8 mouse cellular contexts compared by ENCODE assay signal in genomic region chr10:84576395-84577070, GRCm38 (mm10). TPM values are rescaled to one million over a fixed set of nuclear protein-coding genes. Genes with fewer than 3 reads are reported as not detected.
DNase-seq lines count a peak whose midpoint lies in the region; ATAC-seq lines count a peak whose summit lies in the region.

Gene Tcp11l2 (plus strand): TSS chr10:84576626.

- DNase-seq in MEL-GATA-1-ER (ENCODE audit: extremely low read depth, low read depth): peak; percentile 74
- peak; percentile 96 for DNase-seq in cerebellum, adult 8-10 months
- DNase-seq in forelimb bud, embryonic 11.5 days (ENCODE audit: low read depth, low spot score): peak; percentile 95
- peak; percentile 91 for DNase-seq in layer of hippocampus, adult 9-10 months (ENCODE audit: low spot score)
- peak; percentile 75 for DNase-seq in ovary, postnatal 10 days (ENCODE audit: low spot score)
- peak; percentile 88 to 89 for DNase-seq in thymus, postnatal 10 days (ENCODE audit: low spot score in 2 of 2)

- H3K9me3 ChIP-seq in lung, embryonic 16.5 days (ENCODE audit: control insufficient read depth, low read length): no peaks in the 10 kb centered on the region

- H3K4me2 ChIP-seq in lung, embryonic 16.5 days (ENCODE audit: low read depth, low read length): peak within 1 kb of the TSS; percentile 79

- H3K36me3 ChIP-seq in lung, embryonic 16.5 days (ENCODE audit: control insufficient read depth, insufficient read depth, low read length): no peaks in the 10 kb centered on the region

- ATAC-seq in hematopoietic stem cell, adult 5-6 weeks (replicated peaks in 1 of 2; ENCODE audit: insufficient read depth in 1 of 2, low FRiP score in 2 of 2, low TSS enrichment in 1 of 2, low read depth in 1 of 2, poor library complexity in 2 of 2, severe bottlenecking in 2 of 2): peak; percentile 88 to 91
- ATAC-seq in lung, embryonic 16.5 days (ENCODE audit: low read depth): peak; percentile 98

- H3K4me3 ChIP-seq in lung, embryonic 16.5 days (ENCODE audit: low read length): peak within 1 kb of the TSS; percentile 76

- WGBS in lung, embryonic 16.5 days: under 1% methylated on average over 46 of the region's 46 CpGs

- peak within 1 kb of the TSS; percentile 71 for H3K9ac ChIP-seq in lung, embryonic 16.5 days (ENCODE audit: low read length)

- H3K4me1 ChIP-seq in lung, embryonic 16.5 days (replicated peaks; ENCODE audit: control insufficient read depth, insufficient read depth, low read length): peaks cover 16% of the 10 kb centered on the region

- H3K27ac ChIP-seq in lung, embryonic 16.5 days (ENCODE audit: low read length): peak within 1 kb of the TSS; percentile 77

- no peaks in the 10 kb centered on the region for H3K27me3 ChIP-seq in lung, embryonic 16.5 days (ENCODE audit: control insufficient read depth, insufficient read depth, low read depth, low read length)

RNA-seq across cellular contexts. Expression of gene Tcp11l2, which starts in this region (rescaled TPM):
- 21.7 and 24.8 TPM in 2 replicates for total RNA-seq in hematopoietic stem cell, adult 5-6 weeks (2017)
- 41.5 and 50.2 TPM in 2 replicates for polyA plus RNA-seq in lung, embryonic 16.5 days (2015; fragmentation: Nextera tagmentation; extraction: Ambion mirVana)

Comparison
In these comparisons a context has a peak if more than half of its experiments do, and no peak if none do; other contexts are left out.
1. Peak in every context shown above with its lines: DNase-seq, ATAC-seq, H3K4me3 ChIP-seq and H3K27ac ChIP-seq.